Mouse (Mus musculus) CH12.LX (cell line): ENCODE data around the gene Pax5. TPM values are rescaled to one million over a fixed set of nuclear protein-coding genes. Genes with fewer than 3 reads are reported as not detected.

Experiments
- DNase-seq: peaks from one replicate; pipeline ENCODE4 v3.0.0-alpha.2; 2013; ENCODE audit errors: extremely low read depth
- H3K27ac ChIP-seq: 2 replicates; pipeline ENCODE4 v1.5.1; 2012; ENCODE audit warnings: low read depth, mild to moderate bottlenecking, control low read depth, moderate library complexity; ENCODE audit not compliant: insufficient read depth
- H3K27me3 ChIP-seq: replicated peaks from 2 replicates; pipeline ENCODE3; 2012; ENCODE audit warnings: inconsistent platforms
- H3K36me3 ChIP-seq, 2 experiments: replicated peaks in 1 of 2; 2 replicates each; pipeline versions ENCODE3 to v1.6.1; 2012; ENCODE audit warnings: inconsistent platforms in 1 of 2, low read length in 1 of 2, mild to moderate bottlenecking in 1 of 2, mixed read lengths in 1 of 2, moderate library complexity in 1 of 2; ENCODE audit not compliant: control insufficient read depth in 1 of 2, insufficient read depth in 1 of 2
- H3K4me1 ChIP-seq, 2 experiments: 2 replicates each; pipeline ENCODE4 v1.6.1; 2012; ENCODE audit warnings: inconsistent platforms in 1 of 2, moderate library complexity in 1 of 2; ENCODE audit not compliant: insufficient read depth in 2 of 2, control insufficient read depth in 1 of 2
- H3K4me2 ChIP-seq: 2 replicates; pipeline ENCODE4 v1.6.1; 2012; ENCODE audit warnings: low read depth, mild to moderate bottlenecking, control low read depth; ENCODE audit not compliant: poor library complexity, insufficient read depth, severe bottlenecking
- H3K4me3 ChIP-seq, 3 experiments: fragments of 150-350 bp in 1 of 3; sonication (generic) in 1 of 3; replicated peaks in 1 of 3; 2 replicates each; pipeline versions ENCODE3 to v1.5.1; 2011 to 2012; ENCODE audit warnings: low read depth in 2 of 3, low read length in 2 of 3, mild to moderate bottlenecking in 2 of 3, moderate library complexity in 2 of 3, control low read depth in 1 of 3, improper control_type of control experiment in 1 of 3, inconsistent platforms in 1 of 3, mixed read lengths in 1 of 3; ENCODE audit not compliant: poor library complexity in 1 of 3
- H3K79me2 ChIP-seq: replicated peaks from 2 replicates; pipeline ENCODE4 v1.6.1; 2012; ENCODE audit warnings: mild to moderate bottlenecking, moderate library complexity; ENCODE audit not compliant: control insufficient read depth, poor library complexity, insufficient read depth, severe bottlenecking; ENCODE audit errors: extremely low read depth
- H3K9ac ChIP-seq: 2 replicates; pipeline ENCODE4 v1.6.1; 2012; ENCODE audit warnings: low read depth, mild to moderate bottlenecking, control low read depth, moderate library complexity; ENCODE audit not compliant: insufficient read depth
- H3K9me3 ChIP-seq: replicated peaks from 2 replicates; pipeline ENCODE3; 2012; ENCODE audit warnings: low read length, inconsistent platforms, mixed read lengths
- EP300 ChIP-seq: IDR thresholded peaks from 2 replicates; pipeline ENCODE4 v1.6.1; 2011; ENCODE audit warnings: low read length, improper control_type of control experiment
- ETS1 ChIP-seq: conservative IDR thresholded peaks from 2 replicates; pipeline ENCODE4 v1.6.1; 2012; ENCODE audit warnings: low read depth, mild to moderate bottlenecking, inconsistent platforms, low read length, improper control_type of control experiment, moderate library complexity
- MAFK ChIP-seq: IDR thresholded peaks from 2 replicates; pipeline ENCODE4 v1.6.1; 2011; ENCODE audit warnings: low read length, improper control_type of control experiment; ENCODE audit not compliant: insufficient replicate concordance
- MAZ ChIP-seq: IDR thresholded peaks from 2 replicates; pipeline ENCODE4 v1.6.1; 2012; ENCODE audit warnings: low read depth, mild to moderate bottlenecking, inconsistent platforms, low read length, improper control_type of control experiment, moderate library complexity
- MXI1 ChIP-seq: IDR thresholded peaks from 2 replicates; pipeline ENCODE4 v1.6.1; 2011; ENCODE audit warnings: mild to moderate bottlenecking, low read depth, low read length, improper control_type of control experiment
- MYC ChIP-seq: IDR thresholded peaks from 2 replicates; pipeline ENCODE4 v1.6.1; 2011; ENCODE audit warnings: low read depth, mild to moderate bottlenecking, improper control_type of control experiment, low read length
- NELFE ChIP-seq: IDR thresholded peaks from 2 replicates; pipeline ENCODE4 v1.6.1; 2011; ENCODE audit warnings: low read depth, low read length, improper control_type of control experiment
- POLR2AphosphoS2 ChIP-seq: IDR thresholded peaks from 2 replicates; pipeline ENCODE4 v1.6.1; 2011; ENCODE audit warnings: low read depth, low read length, improper control_type of control experiment
- RCOR1 ChIP-seq: conservative IDR thresholded peaks from 2 replicates; pipeline ENCODE4 v1.6.1; 2012; ENCODE audit warnings: low read depth, mild to moderate bottlenecking, inconsistent platforms, low read length, improper control_type of control experiment
- TCF12 ChIP-seq: IDR thresholded peaks from 2 replicates; pipeline ENCODE4 v1.6.1; 2014; ENCODE audit warnings: low read depth, mild to moderate bottlenecking, inconsistent platforms, low read length, improper control_type of control experiment
- UBTF ChIP-seq: IDR thresholded peaks from 2 replicates; pipeline ENCODE4 v1.6.1; 2012; ENCODE audit warnings: low read depth, mild to moderate bottlenecking, inconsistent platforms, low read length, improper control_type of control experiment, moderate library complexity
- USF1 ChIP-seq: IDR thresholded peaks from 2 replicates; pipeline ENCODE4 v1.6.1; 2014; ENCODE audit warnings: low read depth, mild to moderate bottlenecking, inconsistent platforms, low read length, improper control_type of control experiment
- ZC3H11A ChIP-seq: IDR thresholded peaks from 2 replicates; pipeline ENCODE4 v1.6.1; 2012; ENCODE audit warnings: low read depth, mild to moderate bottlenecking, inconsistent platforms, low read length, improper control_type of control experiment
- ZKSCAN1 ChIP-seq: IDR thresholded peaks from 2 replicates; pipeline ENCODE4 v1.6.1; 2012; ENCODE audit warnings: low read depth, inconsistent platforms, low read length, improper control_type of control experiment, borderline replicate concordance
- ZMIZ1 ChIP-seq: IDR thresholded peaks from 2 replicates; pipeline ENCODE4 v1.6.1; 2012; ENCODE audit warnings: low read depth, mild to moderate bottlenecking, inconsistent platforms, low read length, improper control_type of control experiment
- ZNF384 ChIP-seq: IDR thresholded peaks from 2 replicates; pipeline ENCODE4 v1.6.1; 2012; ENCODE audit warnings: low read depth, low read length, improper control_type of control experiment, inconsistent platforms
- dilution Hi-C: fragments of 300-500 bp; cut with MboI; formaldehyde crosslinking; loops from 2 replicates; pipeline ENCODE4 v1.14.3; 2020; ENCODE audit warnings: low sequenced_read_pairs; ENCODE audit not compliant: extremely low pct_unique_long_range_greater_than_20kb, extremely low pct_ligation_motif_present
- in situ Hi-C: fragments of 300-500 bp; cut with MboI; formaldehyde crosslinking; loops from 3 replicates; pipeline ENCODE4 v1.14.3; 2019; ENCODE audit warnings: low sequenced_read_pairs, low pct_ligation_motif_present, low pct_unique_long_range_greater_than_20kb, mixed read lengths
- polyA plus RNA-seq: library from polyadenylated mRNA; unstranded; fragments of >175 nt; gene quantifications from 2 replicates; pipeline ENCODE4 v1.2.1, GENCODE M21; 2012; ENCODE audit warnings: low read depth; ENCODE audit not compliant: insufficient read length
- total RNA-seq, 2 experiments: library from RNA; depleted of rRNA; stranded (reverse); fragments of 300-350 nt in 1 of 2; fragments of >200 nt in 1 of 2; gene quantifications; 2 replicates each; pipeline ENCODE4 v1.2.3; 2012 to 2014

Pax5 gene
- total and polyA plus RNA-seq, 3 experiments: 13.5 to 57.4 (median 21.8) TPM

GRCm38 (mm10) chr4:44551470-44551869 lies 158.8 kb downstream of the Pax5 start:
- Histone ChIP-seq H3K9me3 (no peaks in the 10 kb centered on the region), H3K4me2 (no peak overlapping the region), H3K36me3 (peaks cover 22 to 77% of the 10 kb centered on the region in 2 experiments)
- TF ChIP-seq USF1 (no peak), NELFE (no peak), MAZ (no peak)
- TF ChIP-seq, all 38 proteins: peak for 0
- Histone ChIP-seq H3K9ac (no peak overlapping the region), H3K4me3 (no peak overlapping the region), H3K4me1 (peaks cover 0 to 11% of the 10 kb centered on the region in 2 experiments; a peak in 2 of 4 replicates), H3K27me3 (no peaks in the 10 kb centered on the region), H3K27ac (no peak overlapping the region), H3K79me2 (no peaks in the 10 kb centered on the region)
- DNase-seq: no peak
- in situ Hi-C loops (loop anchor here (25.0 kb wide), 1 partner anchor 361 kb away; no protein-coding TSS in a partner anchor), dilution Hi-C loops (no loop called here)

- no peaks in the 10 kb centered on the region for H3K9me3 ChIP-seq
- H3K4me2 ChIP-seq: no peak overlapping the region
- no peak overlapping the region for H3K9ac ChIP-seq
- TF ChIP-seq ZMIZ1 (no peak), MAFK (no peak), RCOR1 (no peak), POLR2AphosphoS2 (no peak), EP300 (no peak), UBTF (no peak), MYC (no peak), ZC3H11A (no peak), ZNF384 (no peak)
- H3K36me3 ChIP-seq: peaks cover 13 to 71% of the 10 kb centered on the region in 2 experiments
- H3K79me2 ChIP-seq: no peaks in the 10 kb centered on the region
- no peaks in the 10 kb centered on the region; a peak in 1 of 4 replicates for H3K4me1 ChIP-seq
- H3K4me3 ChIP-seq: no peak overlapping the region
- in situ Hi-C loops: no loop called here
- no peak for DNase-seq
- H3K27me3 ChIP-seq: no peaks in the 10 kb centered on the region
- dilution Hi-C loops: no loop called here
- no peak overlapping the region for H3K27ac ChIP-seq
Measured at GRCm38 (mm10) chr4:44549029-44549428, 161.3 kb downstream of the Pax5 start.

DNA sequence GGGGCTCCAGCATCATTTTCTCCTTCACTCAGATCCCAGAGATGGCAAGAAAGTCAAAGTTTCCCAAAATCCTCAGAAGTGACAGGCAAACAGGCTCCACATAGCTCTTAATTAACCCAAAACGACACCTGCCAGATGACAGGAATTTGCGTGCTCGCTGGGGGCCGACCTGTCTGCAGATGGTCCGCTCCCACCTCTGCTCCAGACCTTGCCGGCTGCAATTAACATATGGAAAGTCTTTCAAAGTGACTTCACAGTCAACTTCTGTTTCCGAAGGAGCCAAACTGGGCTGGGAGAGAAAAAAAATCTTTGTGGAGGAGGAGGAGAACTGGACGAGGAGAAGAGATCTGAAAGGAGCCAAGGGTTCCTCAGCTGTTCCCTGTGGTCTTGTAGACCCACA lies 164.6 kb downstream of the Pax5 start:
- TF ChIP-seq ZKSCAN1 (no peak), MYC (no peak), MAZ (no peak), NELFE (no peak), TCF12 (no peak), USF1 (no peak), MXI1 (no peak), POLR2AphosphoS2 (no peak), ETS1 (no peak)
- H3K9me3 ChIP-seq: no peaks in the 10 kb centered on the region
- DNase-seq: no peak
- in situ Hi-C loops: no loop called here
- no peaks in the 10 kb centered on the region for H3K27me3 ChIP-seq
- dilution Hi-C loops: no loop called here
- H3K4me1 ChIP-seq: peaks cover 18 to 30% of the 10 kb centered on the region in 2 experiments
- H3K36me3 ChIP-seq: peaks cover 23 to 89% of the 10 kb centered on the region in 2 experiments
- H3K4me2 ChIP-seq: no peak overlapping the region
- no peak overlapping the region for H3K9ac ChIP-seq
- H3K4me3 ChIP-seq: no peak overlapping the region
- H3K27ac ChIP-seq: no peak overlapping the region
- no peaks in the 10 kb centered on the region for H3K79me2 ChIP-seq
